ENCODE assay signal across 8 mouse cellular contexts in genomic region chr9:73162571-73163333, GRCm38 (mm10). TPM values are rescaled to one million over a fixed set of nuclear protein-coding genes. Genes with fewer than 3 reads are reported as not detected.
DNase-seq lines count a peak whose midpoint lies in the region; ATAC-seq and TF ChIP-seq lines count a peak whose summit lies in the region.

No protein-coding gene starts in this region.

- H3K27me3 ChIP-seq in embryonic facial prominence, embryonic 10.5 days (replicated peaks; ENCODE audit: low read depth, poor library complexity, severe bottlenecking) = peaks cover 4% of the 10 kb centered on the region; the same call in 1 of the 2 replicates
- no peaks in the 10 kb centered on the region for H3K27me3 ChIP-seq in kidney, embryonic 14.5 days (ENCODE audit: control insufficient read depth, insufficient read depth, low read length)
- no peaks in the 10 kb centered on the region for H3K27me3 ChIP-seq in limb, embryonic 14.5 days (ENCODE audit: control insufficient read depth, insufficient read depth, low read length)
- H3K27me3 ChIP-seq in midbrain, postnatal 0 days (ENCODE audit: insufficient read depth, low read length) = no peaks in the 10 kb centered on the region

- TF ChIP-seq POLR2A in limb, embryonic 14.5 days (IDR thresholded peaks at IDR 0.05; ENCODE audit: borderline replicate concordance, extremely low read depth, insufficient read depth, insufficient read length) = no peak

- no peaks in the 10 kb centered on the region for H3K36me3 ChIP-seq in embryonic facial prominence, embryonic 10.5 days (replicated peaks)
- no peaks in the 10 kb centered on the region for H3K36me3 ChIP-seq in kidney, embryonic 14.5 days (ENCODE audit: control insufficient read depth, insufficient read depth, low read length)
- H3K36me3 ChIP-seq in limb, embryonic 14.5 days (ENCODE audit: control insufficient read depth, insufficient read depth, low read length) = no peaks in the 10 kb centered on the region
- H3K36me3 ChIP-seq in midbrain, postnatal 0 days (ENCODE audit: insufficient read depth, low read length) = no peaks in the 10 kb centered on the region

- WGBS in embryonic facial prominence, embryonic 10.5 days = 19% methylated on average over 26 of the region's 26 CpGs
- whole genome bisulfite sequencing in kidney, embryonic 14.5 days = 17% methylated on average over 26 of the region's 26 CpGs
- 18% methylated on average over 26 of the region's 26 CpGs for WGBS in limb, embryonic 14.5 days
- WGBS in midbrain, postnatal 0 days = 19% methylated on average over 26 of the region's 26 CpGs

- H3K9ac ChIP-seq in kidney, embryonic 14.5 days (ENCODE audit: low read depth, low read length) = 0 out of 2 replicates have a peak overlapping the region, but pooled peaks have one; percentile 34
- H3K9ac ChIP-seq in limb, embryonic 14.5 days (ENCODE audit: low read depth, low read length, severe bottlenecking) = peak overlapping the region; percentile 40
- no peak overlapping the region for H3K9ac ChIP-seq in midbrain, postnatal 0 days (replicated peaks; ENCODE audit: low read length, poor library complexity, severe bottlenecking)

- H3K9me3 ChIP-seq in embryonic facial prominence, embryonic 10.5 days = no peaks in the 10 kb centered on the region
- H3K9me3 ChIP-seq in kidney, embryonic 14.5 days (ENCODE audit: control insufficient read depth, low read length) = no peaks in the 10 kb centered on the region
- no peaks in the 10 kb centered on the region for H3K9me3 ChIP-seq in limb, embryonic 14.5 days (ENCODE audit: control insufficient read depth, low read length)
- no peaks in the 10 kb centered on the region for H3K9me3 ChIP-seq in midbrain, postnatal 0 days (ENCODE audit: low read length)

- peak overlapping the region; percentile 46 for H3K4me2 ChIP-seq in kidney, embryonic 14.5 days (replicated peaks; ENCODE audit: low read depth, low read length)
- peak overlapping the region; percentile 44 for H3K4me2 ChIP-seq in limb, embryonic 14.5 days (replicated peaks; ENCODE audit: low read depth, low read length, severe bottlenecking)
- peak overlapping the region; percentile 40 for H3K4me2 ChIP-seq in midbrain, postnatal 0 days (ENCODE audit: low read depth, low read length, poor library complexity, severe bottlenecking)

- peak overlapping the region; percentile 45 for H3K4me3 ChIP-seq in embryonic facial prominence, embryonic 10.5 days
- peak overlapping the region; percentile 24 for H3K4me3 ChIP-seq in kidney, embryonic 14.5 days (ENCODE audit: low read length)
- H3K4me3 ChIP-seq in limb, embryonic 14.5 days (replicated peaks; ENCODE audit: low read length) = peak overlapping the region; percentile 19
- 0 out of 2 replicates have a peak overlapping the region, but pooled peaks have one; percentile 9 for H3K4me3 ChIP-seq in midbrain, postnatal 0 days (ENCODE audit: low read depth, low read length)

- peak; percentile 92 for TF ChIP-seq CTCF in midbrain, postnatal 0 days (IDR thresholded peaks at IDR 0.05)

- peak; percentile 87; the same call in 1 of the 2 replicates for ATAC-seq in kidney, embryonic 14.5 days (ENCODE audit: low FRiP score, low TSS enrichment)
- peak; percentile 77 for ATAC-seq in limb, embryonic 14.5 days (ENCODE audit: low FRiP score, low read depth)
- peak; percentile 72; the same call in 1 of the 2 replicates for ATAC-seq in midbrain, postnatal 0 days (ENCODE audit: low FRiP score)

- DNase-seq in heart, adult 18-20 months = peak; percentile 56 to 85
- no peak for DNase-seq in heart, adult 11 months
- DNase-seq in embryonic facial prominence, embryonic 10.5 days (ENCODE audit: low spot score) = peak; percentile 84
- DNase-seq in heart, adult 8-10 months (ENCODE audit: low spot score) = peak; percentile 63
- DNase-seq in limb, embryonic 14.5 days (ENCODE audit: low spot score) = peak; percentile 87
- peak; percentile 92 for DNase-seq in midbrain, postnatal 0 days (ENCODE audit: low spot score)
- peak; percentile 10 to 22 for DNase-seq in spleen, postnatal 36 days (ENCODE audit: low spot score in 2 of 2)

- H3K4me1 ChIP-seq in embryonic facial prominence, embryonic 10.5 days = no peaks in the 10 kb centered on the region
- H3K4me1 ChIP-seq in kidney, embryonic 14.5 days (ENCODE audit: control insufficient read depth, insufficient read depth, low read length) = no peaks in the 10 kb centered on the region
- H3K4me1 ChIP-seq in limb, embryonic 14.5 days (ENCODE audit: control insufficient read depth, insufficient read depth, low read length) = no peaks in the 10 kb centered on the region
- no peaks in the 10 kb centered on the region for H3K4me1 ChIP-seq in midbrain, postnatal 0 days (ENCODE audit: insufficient read depth, low read length)

- H3K27ac ChIP-seq in embryonic facial prominence, embryonic 10.5 days (replicated peaks) = no peak overlapping the region
- H3K27ac ChIP-seq in kidney, embryonic 14.5 days (ENCODE audit: low read depth, low read length) = no peak overlapping the region
- no peak overlapping the region for H3K27ac ChIP-seq in limb, embryonic 14.5 days (replicated peaks; ENCODE audit: low read depth, low read length)
- no peak overlapping the region for H3K27ac ChIP-seq in midbrain, postnatal 0 days (ENCODE audit: low read depth, low read length)

RNA-seq across cellular contexts. Expression of gene Rsl24d1, which starts 49.5 kb away (rescaled TPM):
- 10 to 100 TPM; 46.0 to 53.9 TPM for total RNA-seq in heart, adult 18-20 months (2021)
- polyA plus RNA-seq in embryonic facial prominence, embryonic 10.5 days (2016; fragmentation: Nextera tagmentation; extraction: Ambion mirVana) = 162 and 164 TPM in 2 replicates
- total RNA-seq in heart, adult 8-10 months (2022) = 10 to 100 TPM; 47.4 to 55.9 (median 49.5) TPM
- 149 and 176 TPM in 2 replicates for polyA plus RNA-seq in kidney, embryonic 14.5 days (2014; fragmentation: Nextera tagmentation; extraction: Ambion mirVana)
- 63.1 and 66.0 TPM in 2 replicates for polyA plus RNA-seq in limb, embryonic 14.5 days (2012; rRNA removed)
- 115 TPM in 2 replicates for polyA plus RNA-seq in limb, embryonic 14.5 days (2014; fragmentation: Nextera tagmentation; extraction: Ambion mirVana)
- total RNA-seq in midbrain, postnatal 0 days (2014; rRNA removed) = 49.5 and 78.1 TPM in 2 replicates
- polyA plus RNA-seq in midbrain, postnatal 0 days (2015; fragmentation: Nextera tagmentation; extraction: Ambion mirVana) = 101 and 110 TPM in 2 replicates
